Mouse (Mus musculus) Patski (cell line): Measurements from ENCODE around the gene Als2cl. TPM values are rescaled to one million over a fixed set of nuclear protein-coding genes. Genes with fewer than 3 reads are reported as not detected.

Experiments
- ATAC-seq: fragments of 100-300 bp; one replicate; pipeline ENCODE4 v1.8.0; 2021
- CTCF ChIA-PET: fragments of 350-600 bp; sonication (Branson Sonifier 250); formaldehyde crosslinking; loops from one replicate; lab custom pipeline; 2022; ENCODE audit warnings: inconsistent platforms; lab: Charles Lee
- POLR2A ChIA-PET: fragments of 350-600 bp; sonication (Branson Sonifier 250); formaldehyde crosslinking; loops from one replicate; lab custom pipeline; 2022; ENCODE audit warnings: antibody characterized with exemption, inconsistent platforms; lab: Charles Lee
- DNase-seq: peaks from one replicate; pipeline ENCODE4 v3.0.0-alpha.2; 2011; ENCODE audit warnings: low read depth, low spot score
- H3K27me3 ChIP-seq: fragments of 371-371 bp; one replicate; pipeline ENCODE4 v1.5.1; 2021
- CTCF ChIP-seq: fragments of 100-300 bp; IDR thresholded peaks from one replicate; pipeline ENCODE4 v1.5.1; 2021
- in situ Hi-C: fragments of 300-500 bp; cut with MboI; formaldehyde crosslinking; loops from 3 replicates; pipeline ENCODE4 v1.11.1; 2018; ENCODE audit warnings: low pct_unique_long_range_greater_than_20kb, mixed read lengths
- polyA plus RNA-seq: library from polyadenylated mRNA; unstranded; gene quantifications from one replicate; pipeline ENCODE4 v1.2.3, GENCODE M21; 2021

The Als2cl gene
- polyA plus RNA-seq, 1 experiment from 2014 or later = 69.4 TPM

- TF ChIP-seq CTCF = no peak
- DNase-seq (no peak), ATAC-seq (no peak)
- no peaks in the 10 kb centered on the region for H3K27me3 ChIP-seq
- POLR2A ChIA-PET = interaction anchor here (0.9 kb wide), 1 partner anchor 15 kb away, joined by 3 read pairs; no protein-coding TSS in a partner anchor
- in situ Hi-C loops = no loop called here
- CTCF ChIA-PET = interaction anchor here (1.0 kb wide), 1 partner anchor 48 kb away, joined by 3 read pairs; no protein-coding TSS in a partner anchor
These were observed 15.8 kb downstream of the Als2cl start for GRCm38 (mm10) chr9:110895507-110895906.

DNA sequence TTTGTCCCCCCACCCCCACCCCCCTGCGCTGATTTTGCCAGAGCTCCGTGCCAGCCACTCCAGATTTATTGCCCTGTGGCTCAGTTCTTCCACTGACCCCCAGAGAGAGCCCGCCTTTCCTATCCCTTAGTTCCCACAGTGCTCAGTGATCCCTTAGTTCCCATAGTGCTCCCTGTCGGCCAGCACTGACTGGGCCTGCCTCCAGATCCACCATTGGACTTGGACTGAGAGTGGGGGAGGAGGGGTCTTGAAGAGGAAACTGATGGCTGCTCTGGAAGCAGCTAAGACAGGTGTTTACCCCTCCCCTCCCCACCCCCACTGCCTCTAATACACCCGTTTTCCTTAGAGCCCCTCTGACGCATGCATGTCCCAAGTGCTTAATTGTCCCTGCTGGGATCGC, 16.3 kb downstream of the Als2cl start:
- ChIA-PET POLR2A (no interaction called here), CTCF (no interaction called here)
- no peak for TF ChIP-seq CTCF
- H3K27me3 ChIP-seq = no peaks in the 10 kb centered on the region
- ATAC-seq = no peak
- DNase-seq = no peak
- in situ Hi-C loops = no loop called here

- DNase-seq = no peak
These were observed 16.9 kb downstream of the Als2cl start for GRCm38 (mm10) chr9:110896595-110896994.

DNA sequence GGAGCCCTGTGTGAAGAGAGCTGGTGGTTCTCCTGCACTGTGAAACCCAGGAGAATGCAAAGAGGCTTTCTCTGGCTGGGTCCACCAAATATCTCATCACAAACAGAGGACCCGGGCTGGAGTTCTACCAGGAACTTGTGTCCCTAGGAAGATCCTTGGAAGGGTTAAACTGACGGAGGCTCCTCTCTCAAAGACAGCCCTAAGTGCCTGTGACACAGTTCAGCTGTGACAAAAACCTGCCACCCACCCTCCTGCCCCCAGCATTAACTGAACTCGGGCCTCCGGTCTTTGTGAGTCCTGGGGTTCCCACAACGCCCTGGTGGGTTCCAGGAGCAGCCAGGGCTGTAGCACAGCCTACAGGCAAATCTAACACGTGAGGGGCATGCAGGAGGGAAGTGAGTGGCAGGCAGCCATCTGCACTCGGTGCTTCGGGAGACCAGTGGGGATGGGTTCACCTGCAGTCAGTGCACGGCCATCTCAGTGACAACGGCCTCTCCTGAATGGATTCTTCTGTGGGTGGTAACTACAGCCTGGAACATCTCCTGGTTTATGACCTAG, 19.9 kb downstream of the Als2cl start:
- H3K27me3 ChIP-seq = no peaks in the 10 kb centered on the region
- ATAC-seq (no peak), DNase-seq (no peak)
- CTCF ChIA-PET = no interaction called here
- POLR2A ChIA-PET = no interaction called here
- TF ChIP-seq CTCF = no peak
- in situ Hi-C loops = no loop called here

More at GRCm38 (mm10) chr9:110896595-110896994, 16.9 kb downstream of the Als2cl start:
- ChIA-PET CTCF (no interaction called here), POLR2A (no interaction called here)
- no peak for ATAC-seq
- no peaks in the 10 kb centered on the region for H3K27me3 ChIP-seq
- TF ChIP-seq CTCF = no peak
- in situ Hi-C loops = no loop called here

GRCm38 (mm10) chr9:110901204-110901603, 21.5 kb downstream of the Als2cl start:
- ChIA-PET CTCF (interaction anchor here (1.2 kb wide), 1 partner anchor 67 kb away, joined by 3 read pairs; no protein-coding TSS in a partner anchor), POLR2A (no interaction called here)
- in situ Hi-C loops = no loop called here

GRCm38 (mm10) chr9:110902271-110902670, 22.6 kb downstream of the Als2cl start:
- CTCF ChIA-PET = interaction anchor here (0.8 kb wide), 1 partner anchor 21 kb away, joined by 3 read pairs; no protein-coding TSS in a partner anchor
- POLR2A ChIA-PET = no interaction called here
- in situ Hi-C loops = no loop called here
- H3K27me3 ChIP-seq = no peaks in the 10 kb centered on the region
- DNase-seq (no peak), ATAC-seq (no peak)
- no peak for TF ChIP-seq CTCF

More at GRCm38 (mm10) chr9:110901204-110901603, 21.5 kb downstream of the Als2cl start:
- DNase-seq = no peak
- no peak for TF ChIP-seq CTCF
- no peak for ATAC-seq
- no peaks in the 10 kb centered on the region for H3K27me3 ChIP-seq

- ATAC-seq = no peak
- POLR2A ChIA-PET = no interaction called here
- in situ Hi-C loops = no loop called here
- no peak for TF ChIP-seq CTCF
- CTCF ChIA-PET = interaction anchor here (3.3 kb wide), 1 partner anchor 15 kb away, joined by 9 read pairs; no protein-coding TSS in a partner anchor
- peaks cover 4% of the 10 kb centered on the region for H3K27me3 ChIP-seq
- DNase-seq = no peak
These were observed 27.6 kb downstream of the Als2cl start for GRCm38 (mm10) chr9:110907201-110907837.

DNA sequence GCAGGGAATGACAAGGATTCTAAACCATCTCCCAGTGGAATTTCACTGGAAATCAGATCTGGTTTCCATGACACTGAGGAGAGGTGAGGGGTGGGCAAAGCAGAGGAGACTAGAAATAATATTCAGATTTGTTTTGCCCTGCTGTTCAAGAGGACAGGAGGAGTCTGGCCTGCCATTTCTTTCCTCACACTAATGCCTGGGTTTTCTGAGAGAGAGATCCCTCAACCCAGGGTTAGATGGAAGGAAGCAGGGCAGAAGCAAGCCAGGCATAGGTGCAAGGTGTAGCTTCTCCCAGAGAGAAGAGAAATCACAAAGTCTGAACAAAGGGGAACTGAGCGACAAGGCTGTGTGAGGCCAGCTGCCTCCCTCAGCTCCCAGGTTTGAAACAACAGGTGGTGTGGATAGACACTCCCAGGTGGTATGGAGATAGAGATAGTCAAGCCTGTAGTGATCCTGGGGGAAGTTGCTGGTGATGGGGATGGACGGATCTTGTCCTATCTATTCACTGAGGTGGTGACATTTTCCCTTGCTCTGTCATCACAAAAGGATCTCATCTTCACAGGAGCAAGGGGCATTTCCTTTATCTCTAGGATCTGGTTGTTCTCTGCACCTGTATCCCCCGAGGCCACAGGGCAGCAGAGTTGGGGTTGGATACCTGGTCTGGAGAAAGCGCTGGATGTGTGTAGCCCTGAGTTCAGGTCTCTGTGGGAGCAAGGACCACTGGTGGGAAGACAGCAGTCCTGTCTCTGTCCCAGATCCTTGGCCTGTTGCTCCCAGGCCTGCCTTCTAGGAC, 28.4 kb downstream of the Als2cl start:
- ChIA-PET CTCF (interaction anchor here (3.3 kb wide), 1 partner anchor 15 kb away, joined by 9 read pairs; no protein-coding TSS in a partner anchor), POLR2A (no interaction called here)
- in situ Hi-C loops = no loop called here
- DNase-seq (no peak), ATAC-seq (no peak)
- no peak for TF ChIP-seq CTCF
- H3K27me3 ChIP-seq = peaks cover 4% of the 10 kb centered on the region

DNA sequence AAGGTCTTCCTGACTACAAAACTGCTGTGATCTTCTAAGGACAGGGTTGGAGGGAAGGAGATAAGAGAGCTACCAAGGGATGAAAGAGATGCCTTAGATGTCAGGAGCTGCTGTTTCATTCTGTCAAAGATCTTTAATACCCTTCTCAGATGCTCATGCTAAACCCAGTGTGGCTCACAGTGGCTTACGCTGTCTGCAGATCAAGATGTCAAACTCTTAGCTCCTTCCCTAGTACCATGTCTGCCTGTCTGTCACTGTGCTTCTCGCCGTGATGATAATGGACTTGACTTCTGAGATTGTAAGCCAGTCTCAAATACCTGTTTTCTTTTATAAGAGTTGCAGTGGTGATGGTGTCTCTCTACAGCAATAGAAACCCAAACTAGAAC, 29.0 kb downstream of the Als2cl start:
- DNase-seq = no peak
- ChIA-PET POLR2A (no interaction called here), CTCF (interaction anchor here (3.3 kb wide), 1 partner anchor 14 kb away, joined by 9 read pairs; no protein-coding TSS in a partner anchor)
- no peak for TF ChIP-seq CTCF
- H3K27me3 ChIP-seq = peaks cover 4% of the 10 kb centered on the region
- no peak for ATAC-seq
- in situ Hi-C loops = no loop called here

GRCm38 (mm10) chr9:110909371-110909967, 29.8 kb downstream of the Als2cl start:
- H3K27me3 ChIP-seq = peaks cover 4% of the 10 kb centered on the region
- DNase-seq (no peak), ATAC-seq (no peak)
- in situ Hi-C loops = no loop called here
- POLR2A ChIA-PET = no interaction called here
- no peak for TF ChIP-seq CTCF
- CTCF ChIA-PET = interaction anchor here (3.3 kb wide), 1 partner anchor 13 kb away, joined by 9 read pairs; no protein-coding TSS in a partner anchor
